Mouse (Mus musculus) midbrain, embryonic 13.5 days (tissue): ENCODE data around the gene Rhot1. TPM values are rescaled to one million over a fixed set of nuclear protein-coding genes. Genes with fewer than 3 reads are reported as not detected.
A peak's percentile ranks its signal among the peaks of the same experiment; 100 is the strongest.

ENCODE experiments used
- ATAC-seq: fragments of 200-750 bp; cut with Nextera tagmentation; 2 replicates; pipeline ENCODE4 v1.8.0; 2017; ENCODE audit warnings: mild to moderate bottlenecking, moderate TSS enrichment, moderate library complexity
- H3K27ac ChIP-seq: fragments of 300-500 bp; sonication (generic); 2 replicates; pipeline ENCODE4 v1.5.1; 2015; ENCODE audit warnings: inconsistent platforms, mild to moderate bottlenecking, moderate library complexity
- H3K27me3 ChIP-seq: fragments of 300-500 bp; sonication (generic); 2 replicates; pipeline ENCODE4 v1.6.1; 2015; ENCODE audit warnings: mild to moderate bottlenecking, inconsistent platforms
- H3K36me3 ChIP-seq: fragments of 300-500 bp; sonication (generic); 2 replicates; pipeline ENCODE4 v1.6.1; 2015; ENCODE audit warnings: mild to moderate bottlenecking, inconsistent platforms
- H3K4me1 ChIP-seq: fragments of 300-500 bp; sonication (generic); replicated peaks from 2 replicates; pipeline ENCODE4 v1.6.1; 2015; ENCODE audit warnings: inconsistent platforms
- H3K4me2 ChIP-seq: fragments of 300-500 bp; sonication (generic); replicated peaks from 2 replicates; pipeline ENCODE4 v1.6.1; 2015; ENCODE audit warnings: moderate library complexity, mild to moderate bottlenecking, inconsistent platforms
- H3K4me3 ChIP-seq: fragments of 300-500 bp; sonication (generic); replicated peaks from 2 replicates; pipeline ENCODE4 v1.5.1; 2015; ENCODE audit warnings: mild to moderate bottlenecking, inconsistent platforms
- H3K9ac ChIP-seq: fragments of 300-500 bp; sonication (generic); replicated peaks from 2 replicates; pipeline ENCODE4 v1.6.1; 2015; ENCODE audit warnings: mild to moderate bottlenecking, inconsistent platforms
- H3K9me3 ChIP-seq: fragments of 300-500 bp; sonication (generic); 2 replicates; pipeline ENCODE4 v1.6.1; 2016; ENCODE audit warnings: mild to moderate bottlenecking, inconsistent platforms
- WGBS: fragments of 180-500 bp; shearing (Covaris S2); methylation state at CpG from one replicate; pipeline ENCODE4 v1.1.7; 2015; 5-methylcytosine and 5-hydroxymethylcytosine counted together
- polyA plus RNA-seq: library from polyadenylated mRNA; unstranded; fragments of >200 nt; fragmentation: Nextera tagmentation; extraction: Ambion mirVana; gene quantifications from 2 replicates; pipeline ENCODE4 v1.2.1, GENCODE M21; 2015

Rhot1 gene
- polyA plus RNA-seq, 1 experiment from 2014 or later, result 69.7 TPM

DNA sequence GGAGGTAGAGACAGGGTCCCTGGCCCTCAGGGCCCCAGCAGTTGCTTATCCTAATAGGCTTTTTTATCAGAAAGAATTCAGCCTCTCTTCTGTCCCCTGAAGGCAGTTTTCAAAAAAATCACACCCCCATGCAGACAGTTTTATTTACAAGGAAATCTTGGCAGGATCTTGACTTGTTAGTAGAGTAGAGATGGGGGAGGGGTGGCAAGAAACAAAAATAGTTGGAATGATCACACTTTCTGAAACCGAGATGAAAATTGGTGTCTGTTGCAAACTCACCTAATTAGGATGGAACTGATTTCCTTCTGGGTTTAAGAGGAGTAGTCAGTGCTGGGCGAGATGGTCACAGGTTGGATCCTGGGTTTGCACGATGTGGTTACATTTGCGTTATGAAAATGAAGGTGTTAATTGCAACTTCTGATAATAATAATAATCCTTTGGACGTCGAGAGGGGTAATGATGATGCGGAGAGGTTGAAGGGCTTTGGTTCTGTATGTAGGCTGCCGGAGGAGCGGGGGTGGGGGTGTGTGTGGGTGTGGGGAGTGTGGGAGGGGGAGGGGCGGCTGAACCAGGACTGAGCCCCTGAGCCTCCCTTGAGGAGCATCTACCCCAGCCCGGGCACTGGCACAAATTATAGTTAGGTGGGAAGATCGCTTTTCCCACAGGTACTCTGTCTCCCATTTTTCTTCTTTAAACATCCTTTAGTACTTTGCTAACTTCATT lies 90.9 kb downstream of the Rhot1 start:
- Histone ChIP-seq H3K27me3 (peaks cover 9% of the 10 kb centered on the region; the same call in 1 of the 2 replicates), H3K4me3 (peak overlapping the region; percentile 78), H3K4me2 (peak overlapping the region; percentile 99), H3K27ac (no peak overlapping the region), H3K4me1 (peaks cover 56% of the 10 kb centered on the region), H3K9me3 (no peaks in the 10 kb centered on the region), H3K36me3 (no peaks in the 10 kb centered on the region), H3K9ac (no peak overlapping the region)
- ATAC-seq, result no peak
- 8% methylated on average over 11 of the region's 12 CpGs for WGBS

DNA sequence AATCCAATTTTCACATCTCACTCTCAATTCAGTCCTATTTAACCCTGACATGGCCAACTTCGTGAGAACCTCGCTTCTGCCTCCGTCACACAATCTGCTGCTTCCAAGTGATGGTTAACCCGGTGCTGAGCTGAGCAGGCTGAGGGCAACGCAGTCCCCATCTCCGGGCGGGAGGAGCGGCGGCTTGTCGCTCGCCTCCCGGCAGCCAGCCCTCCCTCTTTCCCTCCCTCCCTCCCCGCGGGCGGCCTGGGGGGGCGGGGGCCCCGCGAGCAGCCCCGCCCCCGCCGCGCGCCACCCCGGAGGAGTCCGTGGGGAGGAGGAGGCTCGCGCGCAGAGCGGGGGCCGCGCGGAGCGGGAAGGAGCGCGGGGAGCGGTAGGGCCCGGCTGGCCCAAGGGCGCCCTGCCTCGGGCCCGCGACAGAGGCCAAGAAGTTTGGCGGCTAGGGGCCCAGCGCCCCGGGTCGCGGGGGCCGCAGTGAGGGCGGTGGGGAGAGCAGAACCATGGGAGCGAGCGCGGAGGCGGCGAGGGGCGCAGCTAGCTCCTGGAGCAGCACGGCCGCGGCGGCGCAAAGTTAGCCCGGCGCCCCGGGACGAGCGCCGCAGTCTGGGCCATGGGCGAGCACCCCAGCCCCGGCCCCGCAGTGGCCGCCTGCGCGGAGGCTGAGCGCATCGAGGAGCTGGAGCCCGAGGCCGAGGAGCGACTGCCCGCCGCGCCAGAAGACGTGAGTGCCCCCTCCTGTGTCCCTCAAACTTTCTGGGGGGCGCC lies 91.9 kb downstream of the Rhot1 start, which contains the start of gene Rhbdl3:
TSS of gene Rhbdl3 (plus strand) at position 362 of the 765 bp plus-strand sequence.
- Histone ChIP-seq H3K36me3 (no peaks in the 10 kb centered on the region), H3K9ac (peak within 1 kb of the TSS; percentile 87), H3K4me2 (peak within 1 kb of the TSS; percentile 99), H3K27me3 (peaks cover 6% of the 10 kb centered on the region; the same call in 1 of the 2 replicates), H3K9me3 (no peaks in the 10 kb centered on the region), H3K4me1 (peaks cover 45% of the 10 kb centered on the region), H3K27ac (peak within 1 kb of the TSS; percentile 87), H3K4me3 (peak within 1 kb of the TSS; percentile 78)
- under 1% methylated on average over 73 of the region's 81 CpGs for WGBS
- ATAC-seq, result peak; percentile 65

DNA sequence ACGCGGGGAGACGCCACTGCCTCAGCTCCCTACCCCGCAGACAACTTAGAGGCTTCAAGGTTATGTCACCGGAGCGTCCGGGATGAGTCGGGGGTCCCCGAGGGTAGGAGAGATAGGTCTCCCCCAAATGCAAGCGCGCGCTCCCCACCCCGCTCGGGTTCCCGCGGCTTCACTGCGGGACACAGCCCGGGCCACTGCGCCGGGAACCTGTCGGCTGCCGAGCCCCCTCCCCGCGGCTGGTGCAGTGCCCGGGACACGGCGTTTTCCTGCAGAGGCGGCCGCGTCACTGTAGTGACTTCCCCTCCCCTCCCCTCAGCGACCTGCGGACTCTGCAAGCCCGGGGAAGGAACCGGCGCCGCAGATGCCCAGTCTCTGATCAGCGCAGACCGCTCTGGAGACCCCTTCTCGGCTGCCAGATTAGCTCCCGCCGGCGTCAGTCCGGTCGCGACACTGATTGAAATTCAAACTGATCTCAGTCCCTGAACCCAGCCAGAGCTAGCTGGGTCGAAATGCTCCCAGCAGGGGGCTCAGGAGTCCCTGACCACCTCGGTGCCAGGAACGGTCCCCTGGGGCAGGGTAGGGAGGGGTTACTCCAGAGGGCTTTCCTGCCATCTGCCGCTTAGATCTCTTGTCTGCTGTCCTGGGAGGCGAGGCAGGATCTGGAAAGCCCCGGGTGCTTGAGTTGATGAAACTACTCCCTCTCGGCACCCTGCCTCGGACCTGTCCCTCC lies 92.7 kb downstream of the Rhot1 start:
- no peaks in the 10 kb centered on the region for H3K36me3 ChIP-seq
- peak; percentile 73 for ATAC-seq
- H3K9ac ChIP-seq, result peak overlapping the region; percentile 87
- H3K27me3 ChIP-seq, result peaks cover 2% of the 10 kb centered on the region; the same call in 1 of the 2 replicates
- H3K4me2 ChIP-seq, result peak overlapping the region; percentile 99
- peaks cover 39% of the 10 kb centered on the region for H3K4me1 ChIP-seq
- peak overlapping the region; percentile 87 for H3K27ac ChIP-seq
- H3K9me3 ChIP-seq, result no peaks in the 10 kb centered on the region
- under 1% methylated on average over 52 of the region's 53 CpGs for WGBS
- H3K4me3 ChIP-seq, result peak overlapping the region; percentile 78

DNA sequence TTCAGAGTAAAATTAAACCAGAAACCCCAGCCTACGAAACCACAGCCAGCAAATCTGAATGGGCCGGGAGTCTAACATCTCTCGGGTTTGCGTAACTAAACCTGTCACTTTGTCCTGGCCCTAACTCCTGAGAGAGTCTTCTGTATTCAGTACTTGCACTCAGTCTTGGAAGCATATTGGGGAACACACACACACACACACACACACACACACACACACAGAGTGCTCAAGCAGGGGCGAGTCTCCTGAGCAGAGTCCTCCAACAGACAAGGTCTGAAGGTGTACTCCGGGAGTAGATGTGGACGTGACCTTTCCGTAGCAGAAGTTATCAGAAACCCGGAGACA lies 93.2 kb downstream of the Rhot1 start:
- H3K4me3 ChIP-seq, result peak overlapping the region; percentile 78
- 1% methylated on average over 9 of the region's 9 CpGs for WGBS
- H3K27me3 ChIP-seq, result peaks cover 2% of the 10 kb centered on the region; the same call in 1 of the 2 replicates
- ATAC-seq, result 0 out of 2 replicates have a peak, but pooled peaks have one; percentile 24
- peak overlapping the region; percentile 87 for H3K27ac ChIP-seq
- peaks cover 39% of the 10 kb centered on the region for H3K4me1 ChIP-seq
- H3K36me3 ChIP-seq, result no peaks in the 10 kb centered on the region
- H3K9me3 ChIP-seq, result no peaks in the 10 kb centered on the region
- peak overlapping the region; percentile 99 for H3K4me2 ChIP-seq
- peak overlapping the region; percentile 87 for H3K9ac ChIP-seq

DNA sequence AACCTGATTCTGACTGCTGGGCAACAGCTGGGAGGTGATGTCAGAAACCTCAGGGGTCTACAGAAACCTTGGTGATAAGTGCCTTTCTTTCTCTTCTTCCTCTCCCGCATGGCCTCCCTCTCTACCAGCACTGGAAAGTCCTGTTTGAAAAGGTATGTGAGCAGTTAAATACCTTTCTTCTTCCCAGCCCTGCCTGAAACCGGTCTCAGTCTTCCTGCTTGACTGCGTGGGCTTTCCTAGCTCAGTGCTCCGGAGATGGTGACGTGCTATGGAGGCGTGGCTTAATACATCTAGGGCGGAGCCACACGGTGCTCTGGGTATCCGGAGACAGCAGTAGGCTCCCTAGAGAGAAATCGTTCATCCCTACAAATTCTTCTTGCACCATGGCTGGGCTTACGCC lies 93.7 kb downstream of the Rhot1 start:
- H3K4me1 ChIP-seq, result peaks cover 39% of the 10 kb centered on the region
- 1% methylated on average over 11 of the region's 11 CpGs for WGBS
- peaks cover 2% of the 10 kb centered on the region; the same call in 1 of the 2 replicates for H3K27me3 ChIP-seq
- H3K4me2 ChIP-seq, result peak overlapping the region; percentile 99
- H3K27ac ChIP-seq, result peak overlapping the region; percentile 87
- no peaks in the 10 kb centered on the region for H3K36me3 ChIP-seq
- H3K4me3 ChIP-seq, result peak overlapping the region; percentile 78
- H3K9me3 ChIP-seq, result no peaks in the 10 kb centered on the region
- peak overlapping the region; percentile 87; the same call in 1 of the 2 replicates for H3K9ac ChIP-seq
- peak; percentile 68 for ATAC-seq

DNA sequence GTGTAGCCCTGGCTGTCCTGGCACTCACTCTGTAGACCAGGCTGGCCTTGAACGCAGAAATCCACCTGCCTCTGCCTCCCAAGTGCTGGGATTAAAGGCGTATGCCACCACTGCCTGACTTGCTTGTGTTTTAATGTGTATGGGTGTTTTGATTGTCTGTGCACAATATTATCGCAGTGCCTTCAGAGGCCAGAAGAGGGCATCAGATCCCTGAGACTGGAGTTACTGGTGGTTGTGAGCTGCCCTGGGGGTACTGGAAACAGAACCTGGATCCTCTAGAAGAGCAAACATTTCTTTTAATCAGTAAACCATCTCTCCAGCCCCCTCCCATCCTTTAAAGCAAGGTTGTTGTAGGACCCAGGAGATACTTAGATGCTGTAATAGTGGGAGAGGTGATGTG lies 94.9 kb downstream of the Rhot1 start:
- Histone ChIP-seq H3K9me3 (no peaks in the 10 kb centered on the region), H3K4me3 (no peak overlapping the region), H3K27ac (no peak overlapping the region), H3K4me2 (no peak overlapping the region), H3K4me1 (peaks cover 38% of the 10 kb centered on the region), H3K9ac (no peak overlapping the region), H3K27me3 (no peaks in the 10 kb centered on the region), H3K36me3 (no peaks in the 10 kb centered on the region)
- ATAC-seq, result no peak
- 97% methylated on average over 3 of the region's 3 CpGs for WGBS

DNA sequence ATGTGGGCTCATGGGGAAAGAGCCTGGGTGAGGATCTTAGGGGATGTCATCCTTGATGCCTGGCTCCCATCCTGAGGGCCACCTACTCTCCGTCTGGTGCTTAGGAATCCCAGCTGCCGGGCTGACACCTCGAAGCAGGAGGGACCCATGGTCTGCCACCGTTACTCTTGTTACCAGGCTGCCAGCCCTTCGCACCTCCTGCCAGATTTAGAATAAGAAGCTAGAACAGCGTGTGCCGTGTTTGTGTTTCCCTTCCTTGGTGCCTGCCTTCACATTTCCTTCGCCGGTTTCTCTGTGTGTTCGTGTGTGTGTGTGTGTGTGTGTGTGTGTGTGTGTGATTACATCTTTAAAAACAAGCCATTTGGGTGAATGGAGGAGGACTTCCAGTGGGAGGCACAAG lies 96.0 kb downstream of the Rhot1 start:
- Histone ChIP-seq H3K4me3 (no peak overlapping the region), H3K9ac (no peak overlapping the region), H3K36me3 (no peaks in the 10 kb centered on the region), H3K4me1 (peaks cover 35% of the 10 kb centered on the region), H3K27ac (no peak overlapping the region), H3K9me3 (no peaks in the 10 kb centered on the region), H3K4me2 (no peak overlapping the region), H3K27me3 (no peaks in the 10 kb centered on the region)
- WGBS, result 92% methylated on average over 10 of the region's 10 CpGs
- ATAC-seq, result no peak

DNA sequence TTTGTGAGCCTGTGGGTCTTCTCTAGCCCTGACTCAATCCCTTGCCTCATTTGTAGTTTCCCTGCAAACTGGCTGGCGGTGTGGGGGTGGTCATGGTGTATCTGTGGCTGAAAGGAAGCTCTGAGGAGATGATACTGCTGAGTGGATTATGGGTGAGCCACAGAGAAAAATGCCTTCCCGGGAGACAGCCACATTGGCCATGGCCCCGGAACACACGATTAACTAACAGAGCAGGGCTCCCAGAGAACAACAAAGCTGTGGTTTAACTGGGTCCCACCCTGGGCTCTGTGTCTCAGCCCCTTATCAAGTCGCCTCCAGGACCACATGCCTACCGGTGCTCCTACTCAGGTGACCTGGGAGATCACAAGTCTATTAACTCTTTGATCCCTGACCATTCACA lies 99.7 kb downstream of the Rhot1 start:
- WGBS, result 53% methylated on average over 6 of the region's 6 CpGs
- ATAC-seq, result no peak
- Histone ChIP-seq H3K4me2 (no peak overlapping the region), H3K9me3 (no peaks in the 10 kb centered on the region), H3K27me3 (no peaks in the 10 kb centered on the region), H3K27ac (peak overlapping the region; percentile 56; the same call in 1 of the 2 replicates), H3K36me3 (no peaks in the 10 kb centered on the region), H3K9ac (no peak overlapping the region), H3K4me1 (peaks cover 47% of the 10 kb centered on the region), H3K4me3 (no peak overlapping the region)

DNA sequence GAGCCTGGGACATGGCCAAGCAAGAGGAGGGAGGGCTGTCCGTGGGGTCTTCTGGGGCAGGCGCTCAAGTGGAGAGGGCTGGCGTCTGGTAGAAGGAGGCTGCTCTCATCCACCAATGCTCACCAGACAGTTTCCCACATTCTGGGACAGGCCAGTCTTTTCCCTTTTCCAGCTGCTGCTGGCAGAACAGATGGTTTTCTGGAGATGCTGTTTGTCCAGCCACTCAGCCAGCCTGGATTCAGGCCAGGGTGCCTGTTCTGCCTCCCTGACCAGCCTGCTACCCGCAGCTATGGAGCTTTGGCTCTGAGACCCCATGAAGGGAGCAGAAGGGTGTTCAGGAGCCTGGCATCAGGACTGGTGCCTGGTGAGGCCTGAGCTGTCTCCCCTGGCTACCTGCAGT lies 102.5 kb downstream of the Rhot1 start:
- no peak overlapping the region; the same call in 1 of the 2 replicates for H3K9ac ChIP-seq

DNA sequence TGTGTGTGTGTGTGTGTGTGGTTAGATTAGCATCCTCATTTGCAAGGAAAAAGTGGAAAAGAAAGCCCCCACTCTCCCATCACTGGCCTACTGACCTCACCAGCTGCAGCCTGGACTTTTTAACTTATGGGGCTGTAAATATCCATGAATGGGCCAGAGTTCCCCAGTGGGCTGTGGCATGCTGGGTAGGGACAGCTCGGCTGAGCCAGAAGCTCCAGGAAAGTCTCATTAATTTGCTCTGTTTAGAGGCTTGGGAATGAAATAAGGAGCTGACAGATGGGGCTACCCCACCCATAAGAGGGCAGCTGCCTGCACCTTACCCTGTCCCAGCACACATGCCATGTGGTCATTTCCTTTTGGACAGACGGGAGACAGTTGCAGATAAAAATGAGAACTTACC lies 103.2 kb downstream of the Rhot1 start:
- no peak; the same call in 1 of the 2 replicates for ATAC-seq
- Histone ChIP-seq H3K4me1 (peaks cover 80% of the 10 kb centered on the region), H3K27ac (peak overlapping the region; percentile 82), H3K9ac (no peak overlapping the region), H3K9me3 (no peaks in the 10 kb centered on the region), H3K36me3 (no peaks in the 10 kb centered on the region), H3K27me3 (no peaks in the 10 kb centered on the region), H3K4me3 (no peak overlapping the region), H3K4me2 (no peak overlapping the region)
- 17% methylated on average over 2 of the region's 2 CpGs for WGBS

More for the DNA sequence above, 102.5 kb downstream of the Rhot1 start:
- ATAC-seq, result no peak
- Histone ChIP-seq H3K4me2 (no peak overlapping the region; the same call in 1 of the 2 replicates), H3K27ac (peak overlapping the region; percentile 82), H3K4me3 (no peak overlapping the region), H3K4me1 (peaks cover 74% of the 10 kb centered on the region), H3K9me3 (no peaks in the 10 kb centered on the region), H3K27me3 (no peaks in the 10 kb centered on the region), H3K36me3 (no peaks in the 10 kb centered on the region)
- WGBS, result 63% methylated on average over 4 of the region's 4 CpGs

DNA sequence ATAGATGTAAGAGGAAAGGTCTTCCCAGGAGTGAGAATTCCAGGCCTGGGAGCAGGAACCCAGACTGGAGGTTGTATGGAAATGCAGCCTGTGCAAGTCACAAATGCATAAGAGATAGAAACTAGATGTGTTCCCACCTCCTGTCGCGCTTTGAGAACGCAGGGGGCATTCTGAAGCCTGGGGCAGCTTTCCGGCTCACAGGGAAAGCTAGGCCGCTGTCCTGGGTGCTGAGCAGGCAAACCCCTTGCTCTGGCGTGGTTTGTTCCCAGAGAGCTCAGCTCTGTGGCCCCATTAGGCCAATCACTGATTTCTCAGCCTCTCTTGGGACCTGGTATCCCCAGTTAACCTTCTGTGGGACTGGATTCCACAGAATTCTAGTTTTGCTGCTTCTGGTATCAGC lies 103.7 kb downstream of the Rhot1 start:
- no peaks in the 10 kb centered on the region for H3K9me3 ChIP-seq
- no peak for ATAC-seq
- H3K27me3 ChIP-seq, result no peaks in the 10 kb centered on the region
- H3K36me3 ChIP-seq, result no peaks in the 10 kb centered on the region
- H3K4me3 ChIP-seq, result no peak overlapping the region
- WGBS, result 7% methylated on average over 6 of the region's 6 CpGs
- no peak overlapping the region for H3K4me2 ChIP-seq
- peak overlapping the region; percentile 82 for H3K27ac ChIP-seq
- H3K9ac ChIP-seq, result no peak overlapping the region
- peaks cover 80% of the 10 kb centered on the region for H3K4me1 ChIP-seq
